Mouse (Mus musculus): ENCODE results near the gene Dock10. TPM values are rescaled to one million over a fixed set of nuclear protein-coding genes. Genes with fewer than 3 reads are reported as not detected.

The Dock10 gene
- polyA plus RNA-seq, 1 experiment = 36.5 TPM

DNA sequence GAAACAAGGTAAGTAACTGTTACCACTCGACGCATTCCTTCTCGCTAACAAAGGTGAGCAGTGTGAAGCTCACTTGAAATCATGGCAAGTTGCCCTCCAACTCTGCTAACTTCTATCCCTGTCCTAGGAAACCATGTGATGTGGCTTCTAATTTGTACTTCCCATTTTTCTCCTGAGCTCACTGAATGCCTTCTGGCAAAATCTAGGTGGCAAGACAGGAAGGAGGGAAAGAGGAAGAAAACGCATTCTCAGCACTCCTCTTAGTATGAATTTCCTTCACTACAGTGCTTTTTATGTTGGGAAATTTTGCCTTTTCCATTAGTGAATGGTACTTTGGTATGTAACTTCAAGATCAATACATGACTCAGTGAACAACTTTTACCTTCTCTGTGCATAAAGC is 131.5 kb downstream of the Dock10 start:
- TF ChIP-seq CTCF (IDR thresholded peaks at IDR 0.05; ENCODE audit: borderline replicate concordance, control insufficient read depth, extremely low read depth, insufficient read depth, low read length, poor library complexity) (no peak), POLR2A (IDR thresholded peaks at IDR 0.05; ENCODE audit: control insufficient read depth, extremely low read depth, insufficient read depth, low read length, poor library complexity) (no peak)
- no peak overlapping the region for H3K27ac ChIP-seq (ENCODE audit: control insufficient read depth, insufficient read depth, low read length)
- WGBS = 93% methylated on average over 4 of the region's 4 CpGs
- H3K36me3 ChIP-seq (ENCODE audit: control insufficient read depth, insufficient read depth, low read length) = no peaks in the 10 kb centered on the region; the same call in 1 of the 2 replicates
- H3K4me3 ChIP-seq (ENCODE audit: control insufficient read depth, insufficient read depth, low read length) = no peak overlapping the region
- no peak for DNase-seq
- H3K4me1 ChIP-seq (replicated peaks; ENCODE audit: control insufficient read depth, insufficient read depth, low read length) = no peaks in the 10 kb centered on the region
- H3K27me3 ChIP-seq (ENCODE audit: control insufficient read depth, insufficient read depth, low read length) = no peaks in the 10 kb centered on the region

DNA sequence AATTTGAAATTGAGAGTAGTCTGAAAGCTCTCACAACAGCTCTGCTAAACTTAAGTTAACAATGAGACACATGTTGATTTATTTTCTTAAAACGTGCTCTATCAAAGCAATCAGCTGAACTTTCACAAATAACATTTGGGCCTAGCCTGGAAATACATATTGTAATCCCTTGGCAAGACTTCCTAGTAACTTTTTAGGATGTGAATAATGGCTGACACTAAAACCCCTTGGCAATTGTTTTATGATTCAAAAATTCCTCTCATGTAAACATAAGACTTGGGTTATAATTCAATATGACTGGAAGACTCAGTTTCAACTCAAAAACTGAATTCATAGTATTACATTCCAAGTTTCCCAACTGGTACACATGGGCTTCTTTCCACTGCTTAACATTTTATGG is 133.0 kb downstream of the Dock10 start:
- Histone ChIP-seq H3K27ac (ENCODE audit: control insufficient read depth, insufficient read depth, low read length) (no peak overlapping the region), H3K4me3 (ENCODE audit: control insufficient read depth, insufficient read depth, low read length) (no peak overlapping the region), H3K27me3 (ENCODE audit: control insufficient read depth, insufficient read depth, low read length) (no peaks in the 10 kb centered on the region), H3K36me3 (ENCODE audit: control insufficient read depth, insufficient read depth, low read length) (no peaks in the 10 kb centered on the region; the same call in 1 of the 2 replicates), H3K4me1 (replicated peaks; ENCODE audit: control insufficient read depth, insufficient read depth, low read length) (no peaks in the 10 kb centered on the region)
- 93% methylated on average over 1 of the region's 1 CpGs for WGBS
- DNase-seq = no peak
- no peak for TF ChIP-seq CTCF (IDR thresholded peaks at IDR 0.05; ENCODE audit: borderline replicate concordance, control insufficient read depth, extremely low read depth, insufficient read depth, low read length, poor library complexity)
- no peak for TF ChIP-seq POLR2A (IDR thresholded peaks at IDR 0.05; ENCODE audit: control insufficient read depth, extremely low read depth, insufficient read depth, low read length, poor library complexity)

DNA sequence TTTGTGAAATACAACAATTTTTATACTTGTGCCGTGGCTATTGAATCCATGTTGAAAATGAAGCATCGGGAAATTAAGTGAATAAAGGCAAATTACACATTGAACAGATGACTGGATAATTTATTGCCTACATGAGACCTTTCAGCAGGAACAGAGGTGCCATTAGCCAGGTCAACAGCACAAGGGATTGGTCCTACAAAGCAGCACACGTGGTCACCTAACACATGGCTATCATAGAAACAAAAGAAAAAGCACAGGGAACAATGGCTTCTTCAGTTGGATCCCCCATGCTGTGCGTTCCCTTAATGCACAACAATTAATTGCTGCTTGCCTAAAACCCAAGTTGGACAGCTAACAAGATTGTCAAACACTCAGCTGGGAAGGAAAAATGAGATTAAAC is 133.8 kb downstream of the Dock10 start:
- DNase-seq = no peak
- Histone ChIP-seq H3K27me3 (ENCODE audit: control insufficient read depth, insufficient read depth, low read length) (no peaks in the 10 kb centered on the region), H3K27ac (ENCODE audit: control insufficient read depth, insufficient read depth, low read length) (no peak overlapping the region), H3K4me1 (replicated peaks; ENCODE audit: control insufficient read depth, insufficient read depth, low read length) (no peaks in the 10 kb centered on the region), H3K36me3 (ENCODE audit: control insufficient read depth, insufficient read depth, low read length) (no peaks in the 10 kb centered on the region), H3K4me3 (ENCODE audit: control insufficient read depth, insufficient read depth, low read length) (no peak overlapping the region)
- 96% methylated on average over 4 of the region's 4 CpGs for WGBS
- TF ChIP-seq CTCF (IDR thresholded peaks at IDR 0.05; ENCODE audit: borderline replicate concordance, control insufficient read depth, extremely low read depth, insufficient read depth, low read length, poor library complexity) (no peak), POLR2A (IDR thresholded peaks at IDR 0.05; ENCODE audit: control insufficient read depth, extremely low read depth, insufficient read depth, low read length, poor library complexity) (no peak)

DNA sequence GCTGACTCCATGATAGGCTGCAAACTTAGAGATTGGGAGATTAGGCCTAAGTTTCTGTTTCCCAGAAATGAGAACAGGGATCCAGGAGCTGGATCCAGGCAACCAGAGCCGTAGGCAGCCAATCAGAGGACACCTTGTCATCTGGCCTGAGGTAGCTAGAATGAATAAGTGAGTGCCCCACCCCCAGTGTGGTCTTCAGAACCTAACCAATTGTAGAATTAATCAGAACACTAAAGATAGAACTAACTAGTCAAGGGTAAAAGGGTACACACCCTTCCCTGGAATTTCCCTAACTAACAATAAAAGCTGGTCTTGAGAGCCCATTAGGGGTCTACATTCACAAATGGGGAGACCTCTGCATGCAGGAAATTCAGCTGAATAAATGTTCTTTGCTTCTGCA is 135.7 kb downstream of the Dock10 start:
- TF ChIP-seq CTCF (IDR thresholded peaks at IDR 0.05; ENCODE audit: borderline replicate concordance, control insufficient read depth, extremely low read depth, insufficient read depth, low read length, poor library complexity) (no peak), POLR2A (IDR thresholded peaks at IDR 0.05; ENCODE audit: control insufficient read depth, extremely low read depth, insufficient read depth, low read length, poor library complexity) (no peak)
- Histone ChIP-seq H3K36me3 (ENCODE audit: control insufficient read depth, insufficient read depth, low read length) (no peaks in the 10 kb centered on the region), H3K27ac (ENCODE audit: control insufficient read depth, insufficient read depth, low read length) (no peak overlapping the region), H3K4me3 (ENCODE audit: control insufficient read depth, insufficient read depth, low read length) (no peak overlapping the region), H3K27me3 (ENCODE audit: control insufficient read depth, insufficient read depth, low read length) (no peaks in the 10 kb centered on the region), H3K4me1 (replicated peaks; ENCODE audit: control insufficient read depth, insufficient read depth, low read length) (no peaks in the 10 kb centered on the region)
- 97% methylated on average over 1 of the region's 1 CpGs for WGBS
- DNase-seq = no peak

DNA sequence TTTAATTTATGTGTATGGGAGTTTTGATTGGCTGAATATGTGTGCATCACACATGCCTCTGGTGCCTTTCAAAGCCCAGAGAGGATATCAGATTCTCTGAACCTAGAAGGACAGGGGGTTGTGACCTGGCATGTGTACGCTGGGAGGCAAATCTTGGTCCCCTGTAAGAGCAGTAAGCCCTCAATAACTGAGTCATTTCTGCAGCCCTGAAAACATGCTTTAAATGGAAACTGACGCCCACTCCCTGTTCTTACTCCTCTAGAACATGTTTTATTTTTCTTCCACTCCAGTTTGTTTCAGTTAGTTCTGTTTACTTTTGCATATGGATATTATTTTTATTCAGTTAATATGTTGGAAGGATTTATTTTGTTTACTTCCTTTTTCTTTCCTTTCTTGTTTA is 139.2 kb downstream of the Dock10 start:
- Histone ChIP-seq H3K27me3 (ENCODE audit: control insufficient read depth, insufficient read depth, low read length) (no peaks in the 10 kb centered on the region), H3K27ac (ENCODE audit: control insufficient read depth, insufficient read depth, low read length) (no peak overlapping the region), H3K4me1 (replicated peaks; ENCODE audit: control insufficient read depth, insufficient read depth, low read length) (no peaks in the 10 kb centered on the region), H3K36me3 (ENCODE audit: control insufficient read depth, insufficient read depth, low read length) (peaks cover 7% of the 10 kb centered on the region), H3K4me3 (ENCODE audit: control insufficient read depth, insufficient read depth, low read length) (no peak overlapping the region)
- WGBS = 94% methylated on average over 2 of the region's 2 CpGs
- DNase-seq = no peak
- no peak for TF ChIP-seq CTCF (IDR thresholded peaks at IDR 0.05; ENCODE audit: borderline replicate concordance, control insufficient read depth, extremely low read depth, insufficient read depth, low read length, poor library complexity)
- TF ChIP-seq POLR2A (IDR thresholded peaks at IDR 0.05; ENCODE audit: control insufficient read depth, extremely low read depth, insufficient read depth, low read length, poor library complexity) = no peak

DNA sequence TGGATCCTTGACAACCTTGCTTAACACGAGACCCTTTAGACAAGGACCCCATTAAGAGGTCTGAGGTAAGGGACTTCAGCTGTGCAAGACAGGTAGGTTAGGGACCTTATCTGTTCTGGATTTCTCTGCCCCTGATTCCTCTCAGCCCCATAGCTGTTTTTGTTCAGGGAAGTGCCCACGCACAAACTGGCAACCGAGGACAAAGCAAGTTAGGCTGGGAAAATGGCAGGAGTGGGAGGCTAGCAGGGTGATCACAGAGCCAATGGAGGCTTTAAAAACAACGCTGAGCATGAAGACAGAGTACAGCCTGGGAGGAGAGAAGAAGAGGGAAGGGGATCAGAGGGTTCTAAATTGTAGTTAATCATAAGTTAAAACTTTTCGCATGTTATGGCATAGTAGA is 141.7 kb downstream of the Dock10 start:
- Histone ChIP-seq H3K4me1 (replicated peaks; ENCODE audit: control insufficient read depth, insufficient read depth, low read length) (peaks cover 3% of the 10 kb centered on the region; the same call in 1 of the 2 replicates), H3K36me3 (ENCODE audit: control insufficient read depth, insufficient read depth, low read length) (peaks cover 11% of the 10 kb centered on the region), H3K27ac (ENCODE audit: control insufficient read depth, insufficient read depth, low read length) (no peak overlapping the region), H3K27me3 (ENCODE audit: control insufficient read depth, insufficient read depth, low read length) (no peaks in the 10 kb centered on the region), H3K4me3 (ENCODE audit: control insufficient read depth, insufficient read depth, low read length) (no peak overlapping the region)
- no peak for DNase-seq
- TF ChIP-seq CTCF (IDR thresholded peaks at IDR 0.05; ENCODE audit: borderline replicate concordance, control insufficient read depth, extremely low read depth, insufficient read depth, low read length, poor library complexity) (no peak), POLR2A (IDR thresholded peaks at IDR 0.05; ENCODE audit: control insufficient read depth, extremely low read depth, insufficient read depth, low read length, poor library complexity) (no peak)
- WGBS = 98% methylated on average over 5 of the region's 5 CpGs

DNA sequence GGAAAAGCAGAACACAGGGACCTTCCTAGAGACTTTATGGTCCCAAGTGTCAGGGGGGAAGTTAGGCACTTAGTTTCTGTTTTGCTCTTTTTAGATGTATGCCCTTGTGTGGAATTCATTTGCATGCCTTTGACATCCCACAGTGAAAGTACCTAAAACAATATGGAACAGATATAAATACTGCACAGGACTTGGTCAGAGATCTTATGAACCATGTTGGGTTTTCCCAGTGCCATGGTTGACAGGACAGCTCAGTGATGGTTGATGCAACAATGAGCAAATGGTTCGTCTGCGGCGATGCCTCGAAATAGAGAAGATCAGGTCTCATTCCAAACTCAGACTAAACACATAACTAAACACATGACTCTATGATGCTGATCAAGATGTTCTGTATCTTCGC is 143.6 kb downstream of the Dock10 start:
- Histone ChIP-seq H3K36me3 (ENCODE audit: control insufficient read depth, insufficient read depth, low read length) (peaks cover 11% of the 10 kb centered on the region), H3K4me1 (replicated peaks; ENCODE audit: control insufficient read depth, insufficient read depth, low read length) (peaks cover 3% of the 10 kb centered on the region), H3K27me3 (ENCODE audit: control insufficient read depth, insufficient read depth, low read length) (no peaks in the 10 kb centered on the region), H3K4me3 (ENCODE audit: control insufficient read depth, insufficient read depth, low read length) (no peak overlapping the region), H3K27ac (ENCODE audit: control insufficient read depth, insufficient read depth, low read length) (no peak overlapping the region)
- no peak for DNase-seq
- TF ChIP-seq CTCF (IDR thresholded peaks at IDR 0.05; ENCODE audit: borderline replicate concordance, control insufficient read depth, extremely low read depth, insufficient read depth, low read length, poor library complexity) (no peak), POLR2A (IDR thresholded peaks at IDR 0.05; ENCODE audit: control insufficient read depth, extremely low read depth, insufficient read depth, low read length, poor library complexity) (no peak)
- WGBS = 96% methylated on average over 5 of the region's 5 CpGs
